Mouse (Mus musculus) stomach, embryonic 14.5 days (tissue): ENCODE results near the gene Klhl18. TPM values are rescaled to one million over a fixed set of nuclear protein-coding genes. Genes with fewer than 3 reads are reported as not detected.

Source experiments
- ATAC-seq: fragments of 200-750 bp; cut with Nextera tagmentation; 2 replicates; pipeline ENCODE4 v1.8.0; 2017; ENCODE audit warnings: low read depth, moderate TSS enrichment; ENCODE audit not compliant: insufficient number of reproducible peaks, insufficient read depth, low FRiP score
- H3K27ac ChIP-seq: fragments of 300-500 bp; sonication (generic); 2 replicates; pipeline ENCODE4 v1.5.1; 2014; ENCODE audit warnings: mild to moderate bottlenecking, low read length, moderate library complexity, mixed read lengths
- H3K27me3 ChIP-seq: fragments of 300-500 bp; sonication (generic); 2 replicates; pipeline ENCODE4 v1.6.1; 2014; ENCODE audit warnings: low read length, control low read depth, mixed read lengths; ENCODE audit not compliant: control insufficient read depth, insufficient read depth
- H3K36me3 ChIP-seq: fragments of 300-500 bp; sonication (generic); 2 replicates; pipeline ENCODE4 v1.6.1; 2014; ENCODE audit warnings: mild to moderate bottlenecking, control low read depth, low read length, moderate library complexity, mixed read lengths; ENCODE audit not compliant: control insufficient read depth, insufficient read depth
- H3K4me1 ChIP-seq: fragments of 300-500 bp; sonication (generic); 2 replicates; pipeline ENCODE4 v1.6.1; 2014; ENCODE audit warnings: low read length, control low read depth, mixed read lengths; ENCODE audit not compliant: control insufficient read depth, insufficient read depth
- H3K4me2 ChIP-seq: fragments of 300-500 bp; sonication (generic); replicated peaks from 2 replicates; pipeline ENCODE4 v1.6.1; 2014; ENCODE audit warnings: low read depth, low read length, control low read depth
- H3K4me3 ChIP-seq: fragments of 300-500 bp; sonication (generic); 2 replicates; pipeline ENCODE4 v1.5.1; 2014; ENCODE audit warnings: low read depth, low read length, control low read depth
- H3K9ac ChIP-seq: fragments of 300-500 bp; sonication (generic); replicated peaks from 2 replicates; pipeline ENCODE4 v1.6.1; 2014; ENCODE audit warnings: low read depth, mild to moderate bottlenecking, control low read depth, low read length, moderate library complexity, mixed read lengths
- H3K9me3 ChIP-seq: fragments of 300-500 bp; sonication (generic); 2 replicates; pipeline ENCODE4 v1.6.1; 2016; ENCODE audit warnings: low read depth, low read length, control low read depth; ENCODE audit not compliant: control insufficient read depth
- WGBS: fragments of 180-500 bp; shearing (Covaris S2); extraction: QIAGEN DNeasy Blood & Tissue Kit; methylation state at CpG from one replicate; pipeline ENCODE4 v1.1.7; 2014; 5-methylcytosine and 5-hydroxymethylcytosine counted together
- polyA plus RNA-seq: library from polyadenylated mRNA; unstranded; fragments of >200 nt; fragmentation: Nextera tagmentation; extraction: Ambion mirVana; gene quantifications from 2 replicates; pipeline ENCODE4 v1.2.1, GENCODE M21; 2014

Gene Klhl18
- polyA plus RNA-seq, 1 experiment from 2014 or later, result 10.7 TPM

DNA sequence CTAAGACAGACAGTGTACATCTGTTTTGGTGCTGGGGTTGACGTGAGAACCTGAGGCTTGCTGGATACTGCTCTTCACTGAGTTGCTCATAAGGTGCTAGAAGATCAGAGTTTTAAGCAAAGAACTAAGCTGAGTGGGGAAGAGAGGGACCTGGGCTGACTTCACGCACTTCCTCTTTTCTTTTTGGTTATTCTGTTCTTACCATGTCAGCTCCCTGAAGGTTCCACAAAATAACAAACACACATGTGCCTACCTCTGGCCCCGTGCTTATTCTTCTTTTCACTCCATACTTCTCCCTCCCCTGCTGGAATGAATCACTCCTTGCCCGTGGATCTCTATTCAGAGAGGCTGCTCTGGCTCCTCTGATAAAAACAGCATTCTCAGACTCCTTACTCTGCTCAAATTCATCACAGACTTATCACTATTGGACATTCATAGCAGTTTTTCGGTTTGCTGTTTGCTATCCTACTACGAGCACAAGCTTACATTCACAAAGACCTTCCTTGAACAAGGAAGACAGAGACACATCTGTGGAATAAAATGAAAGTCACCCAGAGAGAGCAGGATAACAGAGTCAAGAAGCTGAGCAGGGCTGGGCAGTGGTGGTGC is 12.4 kb downstream of the Klhl18 start:
- no peak overlapping the region for H3K9ac ChIP-seq
- H3K4me1 ChIP-seq, result no peaks in the 10 kb centered on the region
- H3K27me3 ChIP-seq, result no peaks in the 10 kb centered on the region
- H3K36me3 ChIP-seq, result no peaks in the 10 kb centered on the region
- no peak overlapping the region for H3K4me3 ChIP-seq
- no peak overlapping the region for H3K27ac ChIP-seq
- no peak for ATAC-seq
- 86% methylated on average over 6 of the region's 6 CpGs for WGBS
- no peak overlapping the region for H3K4me2 ChIP-seq
- H3K9me3 ChIP-seq, result no peaks in the 10 kb centered on the region

DNA sequence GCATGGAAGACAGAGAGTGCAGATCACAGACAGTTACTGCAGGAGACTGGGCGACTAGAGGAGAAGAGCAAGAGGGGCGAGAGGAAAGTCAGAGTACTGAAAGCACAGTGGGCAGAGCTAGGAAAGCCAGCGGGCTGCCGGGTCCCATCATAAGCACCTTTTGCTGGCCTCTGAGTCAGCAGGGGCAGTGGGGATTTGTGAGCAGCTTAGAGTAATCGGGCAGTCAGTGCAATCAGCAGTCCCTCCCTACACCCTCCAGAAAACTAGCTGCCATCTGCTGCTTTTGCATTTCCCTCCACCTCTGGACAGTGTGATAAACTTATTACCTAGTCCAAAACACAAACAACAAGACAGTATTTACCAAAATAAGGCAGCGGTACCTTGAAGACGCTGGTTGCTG is 14.2 kb downstream of the Klhl18 start:
- Histone ChIP-seq H3K27ac (no peak overlapping the region), H3K9me3 (no peaks in the 10 kb centered on the region), H3K4me3 (no peak overlapping the region), H3K9ac (no peak overlapping the region), H3K4me1 (no peaks in the 10 kb centered on the region), H3K27me3 (no peaks in the 10 kb centered on the region), H3K4me2 (no peak overlapping the region), H3K36me3 (no peaks in the 10 kb centered on the region)
- 76% methylated on average over 7 of the region's 7 CpGs for WGBS
- no peak for ATAC-seq

DNA sequence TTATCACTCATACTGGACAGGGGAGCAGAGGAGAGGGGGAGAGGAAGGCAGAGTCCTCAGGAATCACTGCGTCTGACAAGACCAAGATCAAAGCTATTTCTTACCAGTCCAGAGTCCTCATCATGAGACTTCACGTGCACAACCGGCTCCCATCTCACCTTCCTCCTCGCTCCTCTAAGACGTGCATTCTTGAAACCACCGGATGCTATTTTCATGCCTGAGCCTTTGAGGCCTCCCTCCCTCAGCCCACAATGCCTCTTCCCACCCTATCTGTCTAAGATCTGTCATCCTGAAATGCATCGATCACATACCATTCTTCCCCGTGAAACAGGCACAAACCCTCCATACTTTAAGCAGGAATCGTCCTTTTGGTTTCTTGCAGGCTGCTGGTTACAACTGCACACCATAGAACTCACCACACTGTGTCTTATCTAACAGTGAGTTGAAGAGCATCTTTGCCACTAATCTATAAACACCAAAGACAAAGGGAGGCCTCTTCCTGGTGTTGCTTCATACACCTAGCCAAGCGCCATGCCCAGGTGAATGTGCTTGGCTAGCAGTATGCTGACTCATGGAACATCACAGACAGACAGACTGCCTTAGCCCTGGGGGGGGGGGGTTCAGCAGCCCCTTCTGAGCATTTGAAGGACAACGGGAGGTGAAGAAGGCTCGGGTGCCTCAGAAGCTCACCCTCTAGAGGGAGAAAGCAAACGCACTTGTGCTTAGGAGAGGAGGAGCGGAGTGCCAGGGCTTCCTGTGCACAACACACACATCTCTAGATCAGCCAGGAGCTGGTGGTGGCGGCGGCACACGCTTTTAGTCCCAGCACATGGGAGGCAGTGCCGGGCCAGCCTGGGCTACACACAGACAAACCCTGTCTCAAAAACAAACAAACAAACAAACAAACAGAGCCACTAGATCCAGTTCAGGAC is 15.3 kb downstream of the Klhl18 start:
- no peak for ATAC-seq
- H3K27me3 ChIP-seq, result no peaks in the 10 kb centered on the region
- H3K4me1 ChIP-seq, result no peaks in the 10 kb centered on the region
- no peak overlapping the region for H3K4me3 ChIP-seq
- no peak overlapping the region for H3K27ac ChIP-seq
- no peak overlapping the region for H3K9ac ChIP-seq
- 84% methylated on average over 18 of the region's 18 CpGs for WGBS
- no peak overlapping the region for H3K4me2 ChIP-seq
- no peaks in the 10 kb centered on the region for H3K36me3 ChIP-seq
- H3K9me3 ChIP-seq, result no peaks in the 10 kb centered on the region

- no peaks in the 10 kb centered on the region for H3K27me3 ChIP-seq
- H3K9me3 ChIP-seq, result no peaks in the 10 kb centered on the region
- H3K4me1 ChIP-seq, result no peaks in the 10 kb centered on the region
- H3K36me3 ChIP-seq, result no peaks in the 10 kb centered on the region
- H3K27ac ChIP-seq, result peak overlapping the region; percentile 52; the same call in 1 of the 2 replicates
- no peak overlapping the region for H3K4me2 ChIP-seq
- ATAC-seq, result no peak
- H3K4me3 ChIP-seq, result no peak overlapping the region
- H3K9ac ChIP-seq, result no peak overlapping the region
- 44% methylated on average over 2 of the region's 2 CpGs for WGBS
Observed at GRCm38 (mm10) chr9:110459145-110459727, 17.3 kb downstream of the Klhl18 start.

- H3K9ac ChIP-seq, result no peak overlapping the region
- WGBS, result 86% methylated on average over 3 of the region's 3 CpGs
- H3K9me3 ChIP-seq, result no peaks in the 10 kb centered on the region
- no peak overlapping the region for H3K4me2 ChIP-seq
- H3K4me3 ChIP-seq, result no peak overlapping the region
- H3K4me1 ChIP-seq, result no peaks in the 10 kb centered on the region
- no peaks in the 10 kb centered on the region for H3K27me3 ChIP-seq
- no peak overlapping the region for H3K27ac ChIP-seq
- ATAC-seq, result no peak
- H3K36me3 ChIP-seq, result no peaks in the 10 kb centered on the region
Observed at GRCm38 (mm10) chr9:110457926-110458325, 18.6 kb downstream of the Klhl18 start.

- WGBS, result 70% methylated on average over 3 of the region's 3 CpGs
- Histone ChIP-seq H3K27ac (no peak overlapping the region), H3K4me2 (no peak overlapping the region), H3K9ac (no peak overlapping the region), H3K27me3 (no peaks in the 10 kb centered on the region), H3K4me3 (no peak overlapping the region), H3K4me1 (no peaks in the 10 kb centered on the region), H3K36me3 (0 out of 2 replicates have a peak, but pooled peaks cover 2% of the 10 kb centered on the region), H3K9me3 (no peaks in the 10 kb centered on the region)
- no peak for ATAC-seq
Observed at GRCm38 (mm10) chr9:110452523-110452922, 24.0 kb downstream of the Klhl18 start.

- Histone ChIP-seq H3K36me3 (0 out of 2 replicates have a peak, but pooled peaks cover 2% of the 10 kb centered on the region), H3K27ac (no peak overlapping the region), H3K4me3 (no peak overlapping the region), H3K9me3 (no peaks in the 10 kb centered on the region), H3K4me1 (no peaks in the 10 kb centered on the region), H3K9ac (no peak overlapping the region), H3K4me2 (no peak overlapping the region), H3K27me3 (no peaks in the 10 kb centered on the region)
- WGBS, result 33% methylated on average over 11 of the region's 11 CpGs
- ATAC-seq, result peak; percentile 58; the same call in 1 of the 2 replicates
Observed at GRCm38 (mm10) chr9:110448857-110449617, 27.5 kb downstream of the Klhl18 start.

GRCm38 (mm10) chr9:110448356-110448755 is 28.1 kb downstream of the Klhl18 start:
- Histone ChIP-seq H3K27me3 (no peaks in the 10 kb centered on the region), H3K36me3 (0 out of 2 replicates have a peak, but pooled peaks cover 2% of the 10 kb centered on the region), H3K4me3 (no peak overlapping the region), H3K4me2 (no peak overlapping the region), H3K9ac (no peak overlapping the region), H3K4me1 (no peaks in the 10 kb centered on the region), H3K27ac (no peak overlapping the region), H3K9me3 (no peaks in the 10 kb centered on the region)
- 85% methylated on average over 15 of the region's 15 CpGs for WGBS
- no peak for ATAC-seq
